Mouse (Mus musculus) intestine, embryonic 15.5 days (tissue): ENCODE results near the gene Sprr2e. TPM values are rescaled to one million over a fixed set of nuclear protein-coding genes. Genes with fewer than 3 reads are reported as not detected.

Experiments used
- polyA plus RNA-seq: library from polyadenylated mRNA; unstranded; fragments of >200 nt; fragmentation: Nextera tagmentation; extraction: Ambion mirVana; gene quantifications from 2 replicates; pipeline ENCODE4 v1.2.1, GENCODE M21; 2015

Gene Sprr2e
- polyA plus RNA-seq, 1 experiment from 2014 or later = not detected

Other genes with a start within 250 kb of the Sprr2e start
- not detected in 2 replicates for gene Prr9, start 228.2 kb upstream of the Sprr2e start, polyA plus RNA-seq
- not detected in 2 replicates for gene Lelp1, start 209.4 kb upstream of the Sprr2e start, polyA plus RNA-seq
- 2.0 and 2.5 TPM in 2 replicates for gene Sprr2a1, start 136.3 kb upstream of the Sprr2e start, polyA plus RNA-seq
- 82.8 and 107 TPM in 2 replicates for gene Sprr2a2, start 136.2 kb upstream of the Sprr2e start, polyA plus RNA-seq
- 10.6 and 12.8 TPM in 2 replicates for gene Sprr2a3, start 66.7 kb upstream of the Sprr2e start, polyA plus RNA-seq
- gene Sprr2b, start 35.5 kb upstream of the Sprr2e start, polyA plus RNA-seq = not detected in 2 replicates
- gene Sprr2d, start 13.0 kb upstream of the Sprr2e start, polyA plus RNA-seq = not detected in 2 replicates
- gene Sprr2f, start 13.0 kb downstream of the Sprr2e start, polyA plus RNA-seq = not detected in 2 replicates
- gene Sprr2h, start 33.5 kb downstream of the Sprr2e start, polyA plus RNA-seq = not detected in 2 replicates
- gene Sprr2i, start 55.8 kb downstream of the Sprr2e start, polyA plus RNA-seq = not detected in 2 replicates
- not detected in 2 replicates for gene Sprr2j-ps, start 65.9 kb downstream of the Sprr2e start, polyA plus RNA-seq
- gene Gm9774, start 77.3 kb downstream of the Sprr2e start, polyA plus RNA-seq = 7.7 and 9.0 TPM in 2 replicates
- not detected in 2 replicates for gene Sprr2k, start 80.4 kb downstream of the Sprr2e start, polyA plus RNA-seq
- 0.18 TPM in 1 of 2 replicates, not detected in the other for gene Sprr1b, start 86.6 kb downstream of the Sprr2e start, polyA plus RNA-seq
- not detected in 2 replicates for gene Sprr3, start 106.6 kb downstream of the Sprr2e start, polyA plus RNA-seq
- gene Sprr1a, start 133.8 kb downstream of the Sprr2e start, polyA plus RNA-seq = 1.1 and 1.2 TPM in 2 replicates
- not detected in 2 replicates for gene Sprr4, start 148.3 kb downstream of the Sprr2e start, polyA plus RNA-seq
- gene 2310046K23Rik, start 182.4 kb downstream of the Sprr2e start, polyA plus RNA-seq = not detected in 2 replicates
- 0.09 TPM in 1 of 2 replicates, not detected in the other for gene Ivl, start 221.6 kb downstream of the Sprr2e start, polyA plus RNA-seq
- gene Smcp, start 236.9 kb downstream of the Sprr2e start, polyA plus RNA-seq = 3.4 and 5.3 TPM in 2 replicates